Mouse (Mus musculus) CD4-positive helper T cell, adult 2 months (primary cell): ENCODE results near the gene C1ql1.

ENCODE experiments used
- DNase-seq: peaks from one replicate; pipeline ENCODE4 v3.0.0-alpha.2; 2012; ENCODE audit warnings: low read depth, missing footprints, low spot score

Gene C1ql1

DNA sequence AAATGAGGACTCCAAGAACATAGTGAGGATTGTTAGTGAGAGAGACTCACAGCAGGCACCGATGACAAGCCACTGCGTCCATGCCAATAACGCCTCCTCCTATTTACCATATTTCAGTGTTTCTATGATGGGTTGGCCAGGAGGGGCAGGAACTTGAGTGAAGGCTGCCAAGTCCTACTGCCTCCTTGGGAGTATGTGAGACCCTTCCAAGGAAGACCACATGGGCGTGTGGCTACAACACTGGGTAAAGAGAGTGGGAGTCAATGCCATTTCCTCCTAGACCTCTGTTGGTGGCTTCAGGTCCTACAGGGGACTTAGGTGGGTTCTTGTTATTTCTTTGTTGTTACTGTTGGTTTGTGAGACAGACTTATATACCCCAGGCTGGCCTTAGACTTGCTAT lies 45.3 kb downstream of the C1ql1 start:
- no peak for DNase-seq

DNA sequence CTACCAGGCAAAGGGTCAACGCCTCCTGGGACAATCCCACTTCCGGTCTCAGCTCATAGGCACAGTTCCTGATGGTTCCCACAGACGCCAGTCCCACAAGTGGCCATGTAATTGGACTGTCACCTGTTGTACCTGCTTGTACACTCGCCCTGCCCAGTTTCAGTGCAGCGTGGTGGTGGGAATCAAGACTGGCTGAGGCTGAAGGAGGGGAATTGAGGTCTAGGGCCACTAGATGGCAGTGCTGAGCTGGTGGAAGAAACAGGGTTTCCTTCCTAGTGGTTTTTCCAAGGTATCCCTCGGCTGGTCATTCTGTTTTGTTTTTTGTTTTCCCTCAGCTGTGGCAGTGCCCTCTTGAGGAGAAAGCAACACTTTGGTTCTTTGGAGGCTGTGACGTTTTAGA lies 45.7 kb downstream of the C1ql1 start, which contains the start of gene Gfap:
TSS of gene Gfap (minus strand) at position 150 of the 400 bp plus-strand sequence.
- DNase-seq = peak; percentile 59

DNA sequence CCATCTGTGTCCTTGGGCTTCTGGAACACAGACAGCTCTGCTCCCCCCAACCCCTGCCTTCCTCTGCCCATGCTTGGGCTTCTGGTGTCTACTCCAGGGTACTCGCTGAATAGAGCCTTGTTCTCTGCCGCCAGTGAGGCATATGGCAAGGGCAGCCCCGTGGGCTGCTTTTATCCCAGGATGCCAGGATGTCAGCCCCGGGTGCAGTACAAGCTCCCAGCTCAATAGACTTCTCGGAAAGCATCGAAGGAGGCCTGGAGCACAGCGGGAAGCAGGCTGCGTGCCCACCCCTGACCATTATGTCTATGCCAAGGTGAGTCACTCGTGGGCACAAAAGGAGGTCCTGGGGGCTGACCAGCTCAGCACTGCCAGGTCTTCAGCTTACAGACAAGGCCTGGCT lies 48.1 kb downstream of the C1ql1 start:
- DNase-seq = no peak

DNA sequence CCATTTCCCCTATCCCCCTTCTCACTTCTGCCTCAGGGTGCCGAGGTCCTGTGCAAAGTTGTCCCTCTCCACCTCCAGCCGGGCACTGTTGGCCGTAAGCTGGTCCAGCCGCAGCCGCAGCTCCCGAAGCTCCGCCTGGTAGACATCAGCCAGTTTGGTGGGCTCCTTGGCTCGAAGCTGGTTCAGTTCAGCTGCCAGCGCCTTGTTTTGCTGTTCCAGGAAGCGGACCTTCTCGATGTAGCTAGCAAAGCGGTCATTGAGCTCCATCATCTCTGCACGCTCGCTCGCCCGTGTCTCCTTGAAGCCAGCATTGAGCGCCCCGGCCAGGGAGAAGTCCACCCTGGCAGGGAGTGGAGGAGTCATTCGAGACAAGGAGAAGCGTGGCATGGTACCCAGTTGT lies 49.8 kb downstream of the C1ql1 start:
- no peak for DNase-seq

DNA sequence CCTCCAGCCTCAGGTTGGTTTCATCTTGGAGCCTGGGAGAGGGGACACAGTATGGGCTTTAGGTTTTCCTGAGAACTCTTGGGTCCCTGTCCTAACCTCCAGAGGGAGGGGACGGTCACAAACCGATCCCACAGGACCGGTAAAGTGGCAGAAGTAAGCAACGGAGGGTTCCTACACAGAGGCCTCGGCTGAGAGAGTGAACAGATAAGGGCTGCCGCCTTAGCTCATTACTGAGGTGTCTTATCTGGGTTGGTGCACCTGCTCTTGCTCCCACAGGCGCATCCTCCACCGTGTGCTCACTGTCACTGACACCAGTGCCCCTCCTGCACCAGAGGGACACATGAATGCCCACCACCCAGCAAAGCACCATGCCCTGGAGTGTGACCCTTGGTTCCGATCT lies 50.7 kb downstream of the C1ql1 start:
- DNase-seq = no peak

DNA sequence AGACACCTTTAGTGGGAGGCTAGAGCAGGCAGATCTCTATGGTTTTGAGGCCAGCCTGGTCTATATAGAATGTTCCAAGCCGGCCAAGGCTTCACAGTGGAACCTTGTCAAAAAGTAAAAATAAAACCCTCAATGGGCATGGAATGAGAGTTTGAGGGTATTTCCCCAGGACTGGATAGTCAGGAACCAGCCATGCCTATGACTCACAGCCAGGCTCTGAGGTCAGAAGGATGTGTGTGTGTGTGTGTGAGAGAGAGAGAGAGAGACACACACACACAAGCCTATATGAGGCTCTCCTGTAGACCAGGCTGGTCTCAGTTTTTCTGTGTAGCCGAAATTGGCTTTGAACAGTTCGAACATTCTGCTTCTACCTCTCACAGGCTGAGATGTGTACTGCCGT lies 51.8 kb downstream of the C1ql1 start:
- DNase-seq = no peak

DNA sequence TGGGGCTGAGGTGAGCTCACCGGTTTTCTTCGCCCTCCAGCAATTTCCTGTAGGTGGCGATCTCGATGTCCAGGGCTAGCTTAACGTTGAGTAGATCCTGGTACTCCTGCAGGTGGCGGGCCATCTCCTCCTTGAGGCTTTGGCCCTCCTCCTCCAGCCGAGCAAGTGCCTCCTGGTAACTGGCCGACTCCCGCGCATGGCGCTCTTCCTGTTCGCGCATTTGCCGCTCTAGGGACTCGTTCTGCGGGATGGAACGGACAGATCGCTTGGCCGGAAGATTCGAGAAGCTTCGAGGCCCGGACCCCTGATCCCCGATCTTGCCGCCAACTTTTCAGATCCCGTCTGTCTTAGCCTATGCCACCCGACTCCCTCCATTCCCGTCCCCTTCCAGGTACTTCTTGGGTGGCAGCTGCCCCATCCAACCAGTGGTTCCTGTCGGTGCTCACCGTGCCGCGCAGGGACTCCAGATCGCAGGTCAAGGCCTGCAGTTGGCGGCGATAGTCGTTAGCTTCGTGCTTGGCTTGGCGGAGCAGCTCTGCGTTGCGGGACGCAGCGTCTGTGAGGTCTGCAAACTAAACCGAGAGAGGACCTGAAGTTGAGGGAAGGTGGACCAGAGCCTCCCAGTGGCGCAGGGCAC lies 53.4 kb downstream of the C1ql1 start:
- DNase-seq = peak; percentile 71

DNA sequence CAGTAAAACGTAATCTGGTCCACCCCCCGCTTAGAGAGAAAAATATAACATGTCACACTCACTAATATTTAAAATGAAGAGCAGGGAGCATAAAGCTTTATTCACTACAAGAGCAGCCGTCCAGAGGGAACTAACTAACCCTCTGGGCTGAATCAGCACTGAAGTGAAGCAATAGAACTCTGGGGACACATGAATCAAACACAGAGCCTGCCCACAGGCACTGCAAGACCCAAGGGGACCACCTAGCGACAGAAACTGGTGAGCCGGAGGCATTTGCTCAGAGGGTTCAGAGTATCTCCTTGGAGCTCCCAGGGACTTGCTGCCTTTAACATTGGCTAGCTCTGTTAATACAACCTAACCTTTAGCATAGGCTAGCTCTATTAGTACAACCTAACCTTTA lies 56.4 kb downstream of the C1ql1 start:
- no peak for DNase-seq
